Mouse (Mus musculus) limb, embryonic 14.5 days (tissue): ENCODE data around the gene Ceacam3. TPM values are rescaled to one million over a fixed set of nuclear protein-coding genes. Genes with fewer than 3 reads are reported as not detected.
"Not testable (repeated sequence)": the region's sequence is repeated elsewhere in the genome, so short reads cannot be mapped to it uniquely, and the experiment has no call there.

ENCODE experiments used
- ATAC-seq: fragments of 200-750 bp; cut with Nextera tagmentation; 2 replicates; pipeline ENCODE4 v1.8.0; 2017; ENCODE audit warnings: low read depth, moderate number of reproducible peaks, moderate TSS enrichment; ENCODE audit not compliant: low FRiP score
- DNase-seq: peaks from one replicate; pipeline ENCODE4 v3.0.0-alpha.2; 2015; ENCODE audit warnings: low spot score
- H3K27ac ChIP-seq: fragments of 300-500 bp; sonication (generic); replicated peaks from 2 replicates; pipeline ENCODE4 v1.5.1; 2014; ENCODE audit warnings: low read depth, mild to moderate bottlenecking, low read length, moderate library complexity, mixed read lengths
- H3K27me3 ChIP-seq: fragments of 300-500 bp; sonication (generic); 2 replicates; pipeline ENCODE4 v1.6.1; 2014; ENCODE audit warnings: low read length, mixed read lengths; ENCODE audit not compliant: control insufficient read depth, insufficient read depth
- H3K36me3 ChIP-seq: fragments of 300-500 bp; sonication (generic); 2 replicates; pipeline ENCODE4 v1.6.1; 2014; ENCODE audit warnings: mild to moderate bottlenecking, low read length, moderate library complexity, mixed read lengths; ENCODE audit not compliant: control insufficient read depth, insufficient read depth
- H3K4me1 ChIP-seq: fragments of 300-500 bp; sonication (generic); 2 replicates; pipeline ENCODE4 v1.6.1; 2014; ENCODE audit warnings: antibody characterized with exemption, low read length, mixed read lengths; ENCODE audit not compliant: control insufficient read depth, insufficient read depth
- H3K4me2 ChIP-seq: fragments of 300-500 bp; sonication (generic); replicated peaks from 2 replicates; pipeline ENCODE4 v1.6.1; 2014; ENCODE audit warnings: low read depth, mild to moderate bottlenecking, low read length, moderate library complexity; ENCODE audit not compliant: severe bottlenecking
- H3K4me3 ChIP-seq: fragments of 300-500 bp; sonication (generic); replicated peaks from 2 replicates; pipeline ENCODE4 v1.5.1; 2014; ENCODE audit warnings: low read length
- H3K9ac ChIP-seq: fragments of 300-500 bp; sonication (generic); 2 replicates; pipeline ENCODE4 v1.6.1; 2014; ENCODE audit warnings: mild to moderate bottlenecking, low read depth, low read length, moderate library complexity; ENCODE audit not compliant: severe bottlenecking
- H3K9me3 ChIP-seq: fragments of 300-500 bp; sonication (generic); 2 replicates; pipeline ENCODE4 v1.6.1; 2016; ENCODE audit warnings: low read length; ENCODE audit not compliant: control insufficient read depth
- POLR2A ChIP-seq: fragments of 200-500 bp; IDR thresholded peaks from 2 replicates; pipeline ENCODE4 v1.8.0; 2012; ENCODE audit warnings: inconsistent platforms, mild to moderate bottlenecking, moderate library complexity, borderline replicate concordance; ENCODE audit not compliant: insufficient read depth, insufficient read length; ENCODE audit errors: extremely low read depth
- WGBS: fragments of 180-500 bp; shearing (Covaris S2); extraction: QIAGEN DNeasy Blood & Tissue Kit; methylation state at CpG from one replicate; pipeline ENCODE4 v1.1.7; 2014; 5-methylcytosine and 5-hydroxymethylcytosine counted together
- polyA plus RNA-seq, 2 experiments: library from polyadenylated mRNA; depleted of rRNA in 1 of 2; stranded (reverse) in 1 of 2; unstranded in 1 of 2; fragments of >200 nt; fragmentation: Nextera tagmentation in 1 of 2; extraction: Ambion mirVana in 1 of 2; gene quantifications; 2 replicates each; pipeline versions ENCODE4 v1.2.1 to v1.2.3; 2012 to 2014

Ceacam3 gene
- polyA plus RNA-seq (2012; rRNA removed) (0.10 TPM in 1 of 2 replicates, not detected in the other), polyA plus RNA-seq (2014; fragmentation: Nextera tagmentation; extraction: Ambion mirVana) (not detected in 2 replicates)

GRCm38 (mm10) chr7:17149931-17150330 lies at the start of gene Ceacam3:
Ceacam3 (plus strand) TSS chr7:17150282.
- 94% methylated on average over 2 of the region's 2 CpGs for WGBS
- ATAC-seq, result no peak
- no peaks in the 10 kb centered on the region for H3K36me3 ChIP-seq

GRCm38 (mm10) chr7:17101631-17102030 lies 48.5 kb upstream of the Ceacam3 start:
- H3K4me2 ChIP-seq, H3K9ac ChIP-seq, H3K27ac ChIP-seq, H3K27me3 ChIP-seq, H3K36me3 ChIP-seq, H3K4me1 ChIP-seq, ATAC-seq, H3K4me3 ChIP-seq, DNase-seq, H3K9me3 ChIP-seq: not testable (repeated sequence)
- 88% methylated on average over 13 of the region's 13 CpGs for WGBS

More at GRCm38 (mm10) chr7:17149931-17150330, at the start of gene Ceacam3:
- DNase-seq, result no peak
- H3K27me3 ChIP-seq, result no peaks in the 10 kb centered on the region
- no peaks in the 10 kb centered on the region for H3K9me3 ChIP-seq
- no peak within 1 kb of the TSS for H3K9ac ChIP-seq
- no peak within 1 kb of the TSS for H3K4me2 ChIP-seq
- H3K4me3 ChIP-seq, result no peak within 1 kb of the TSS
- TF ChIP-seq POLR2A, result no peak
- H3K4me1 ChIP-seq, result no peaks in the 10 kb centered on the region
- H3K27ac ChIP-seq, result no peak within 1 kb of the TSS

- H3K27me3 ChIP-seq, result no peaks in the 10 kb centered on the region
- H3K27ac ChIP-seq, result no peak overlapping the region
- no peak overlapping the region for H3K4me2 ChIP-seq
- H3K4me3 ChIP-seq, result no peak overlapping the region
- H3K9ac ChIP-seq, result no peak overlapping the region
- no peaks in the 10 kb centered on the region for H3K4me1 ChIP-seq
- no peaks in the 10 kb centered on the region for H3K9me3 ChIP-seq
- no peak for ATAC-seq
- WGBS, result 76% methylated on average over 1 of the region's 1 CpGs
- H3K36me3 ChIP-seq, result no peaks in the 10 kb centered on the region
- DNase-seq, result no peak
- TF ChIP-seq POLR2A, result no peak
These were observed 14.8 kb upstream of the Ceacam3 start for GRCm38 (mm10) chr7:17135307-17135706.

DNA sequence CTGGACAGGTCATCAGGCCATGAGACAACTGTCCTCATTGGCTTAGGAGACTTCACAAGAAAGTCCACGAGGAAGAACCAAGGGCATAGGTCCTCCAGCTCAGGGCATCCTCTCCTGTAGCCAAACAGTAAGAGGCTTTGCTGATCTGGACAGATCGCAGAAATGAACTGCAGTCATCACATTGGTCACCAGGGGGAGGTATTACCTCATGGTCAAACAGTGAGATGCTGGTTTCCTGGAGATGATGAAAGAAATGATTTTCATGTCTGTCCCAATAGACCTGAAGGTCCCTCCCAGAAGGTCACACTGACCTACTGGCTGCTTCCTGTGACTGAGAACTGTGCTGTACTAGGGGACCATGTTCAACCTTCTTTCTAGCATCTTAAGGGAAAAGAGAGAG lies 5.6 kb downstream of the Ceacam3 start:
- DNase-seq (peak; percentile 5), ATAC-seq (no peak)
- H3K27ac ChIP-seq, result no peak overlapping the region
- H3K4me2 ChIP-seq, result no peak overlapping the region
- TF ChIP-seq POLR2A, result no peak
- no peaks in the 10 kb centered on the region for H3K27me3 ChIP-seq
- 34% methylated on average over 2 of the region's 2 CpGs for WGBS
- H3K36me3 ChIP-seq, result no peaks in the 10 kb centered on the region
- H3K4me1 ChIP-seq, result no peaks in the 10 kb centered on the region
- no peaks in the 10 kb centered on the region for H3K9me3 ChIP-seq
- no peak overlapping the region for H3K4me3 ChIP-seq
- no peak overlapping the region for H3K9ac ChIP-seq

GRCm38 (mm10) chr7:17156885-17157677 lies 7.0 kb downstream of the Ceacam3 start:
- ATAC-seq (no peak), DNase-seq (no peak)
- H3K4me3 ChIP-seq, result no peak overlapping the region
- H3K36me3 ChIP-seq, result no peaks in the 10 kb centered on the region
- no peak for TF ChIP-seq POLR2A
- H3K9ac ChIP-seq, result no peak overlapping the region
- H3K9me3 ChIP-seq, result no peaks in the 10 kb centered on the region
- no peaks in the 10 kb centered on the region for H3K27me3 ChIP-seq
- WGBS, result 65% methylated on average over 3 of the region's 3 CpGs
- no peaks in the 10 kb centered on the region for H3K4me1 ChIP-seq
- H3K27ac ChIP-seq, result no peak overlapping the region
- H3K4me2 ChIP-seq, result no peak overlapping the region
